10 mouse cellular contexts compared by ENCODE assay signal in genomic region chr2:165201761-165202751, GRCm38 (mm10). TPM values are rescaled to one million over a fixed set of nuclear protein-coding genes. Genes with fewer than 3 reads are reported as not detected.
DNase-seq lines count a peak whose midpoint lies in the region; ATAC-seq lines count a peak whose summit lies in the region.
"Had no signal": no experiment of that assay in that cellular context is flagged by ENCODE, and none has a peak within 500 bp of the region (broad histone marks: within the 10 kb centered on the region; RNA-seq: fewer than 3 reads in every experiment).

No protein-coding gene starts in this region.

- DNase-seq in heart, adult 9 months (ENCODE audit: low spot score in 2 of 2), result no peak
- DNase-seq in adrenal gland, postnatal 10 days, result peak; percentile 20
- peak; percentile 37 for DNase-seq in layer of hippocampus, adult 9-10 months (ENCODE audit: low spot score)
- peak; percentile 47 for DNase-seq in yolk sac, embryonic 10.5 days (ENCODE audit: low spot score)
- DNase-seq in adipocyte (ENCODE audit: low spot score), result no peak

- H3K27ac ChIP-seq in heart, embryonic 11.5 days (ENCODE audit: low read depth, low read length), result no peak overlapping the region
- H3K27ac ChIP-seq in forebrain, embryonic 15.5 days (replicated peaks), result peak overlapping the region; percentile 44
- H3K27ac ChIP-seq in midbrain, embryonic 12.5 days (replicated peaks), result peak overlapping the region; percentile 36; the same call in 1 of the 2 replicates

- ATAC-seq in heart, embryonic 11.5 days (replicated peaks; ENCODE audit: insufficient number of reproducible peaks, low FRiP score, low TSS enrichment), result no peak
- ATAC-seq in forebrain, embryonic 15.5 days (replicated peaks), result peak; percentile 62
- ATAC-seq in midbrain, embryonic 12.5 days (ENCODE audit: low FRiP score, low read depth), result peak; percentile 47; the same call in 1 of the 2 replicates

- H3K36me3 ChIP-seq in heart, embryonic 11.5 days (ENCODE audit: control insufficient read depth, insufficient read depth, low read length), result no peaks in the 10 kb centered on the region
- H3K36me3 ChIP-seq in forebrain, embryonic 15.5 days, result no peaks in the 10 kb centered on the region
- H3K36me3 ChIP-seq in midbrain, embryonic 12.5 days, result no peaks in the 10 kb centered on the region
- H3K36me3 ChIP-seq: G1E had no signal

- H3K9me3 ChIP-seq in heart, embryonic 11.5 days (replicated peaks; ENCODE audit: control insufficient read depth, low read length), result no peaks in the 10 kb centered on the region
- no peaks in the 10 kb centered on the region for H3K9me3 ChIP-seq in forebrain, embryonic 15.5 days
- no peaks in the 10 kb centered on the region for H3K9me3 ChIP-seq in midbrain, embryonic 12.5 days

- WGBS in heart, embryonic 11.5 days (ENCODE audit: insufficient replicate concordance), result 7% methylated on average over 28 of the region's 28 CpGs
- WGBS in forebrain, embryonic 15.5 days, result 3% methylated on average over 28 of the region's 28 CpGs
- 3% methylated on average over 28 of the region's 28 CpGs for WGBS in midbrain, embryonic 12.5 days

- no peak overlapping the region for H3K9ac ChIP-seq in heart, embryonic 11.5 days (ENCODE audit: low read depth, low read length)
- peak overlapping the region; percentile 34 for H3K9ac ChIP-seq in forebrain, embryonic 15.5 days (replicated peaks)
- peak overlapping the region; percentile 54; the same call in 1 of the 2 replicates for H3K9ac ChIP-seq in midbrain, embryonic 12.5 days (replicated peaks)

- peaks cover 5% of the 10 kb centered on the region; the same call in 1 of the 2 replicates for H3K4me1 ChIP-seq in heart, embryonic 11.5 days (ENCODE audit: control insufficient read depth, insufficient read depth, low read length)
- peaks cover 24% of the 10 kb centered on the region for H3K4me1 ChIP-seq in forebrain, embryonic 15.5 days
- peaks cover 43% of the 10 kb centered on the region for H3K4me1 ChIP-seq in midbrain, embryonic 12.5 days

- peaks cover 63% of the 10 kb centered on the region for H3K27me3 ChIP-seq in heart, embryonic 11.5 days (ENCODE audit: control insufficient read depth, insufficient read depth, low read length)
- H3K27me3 ChIP-seq in forebrain, embryonic 15.5 days, result no peaks in the 10 kb centered on the region
- peaks cover 68% of the 10 kb centered on the region for H3K27me3 ChIP-seq in midbrain, embryonic 12.5 days

- H3K4me2 ChIP-seq in heart, embryonic 11.5 days, result peak overlapping the region; percentile 68
- peak overlapping the region; percentile 57 for H3K4me2 ChIP-seq in forebrain, embryonic 15.5 days (replicated peaks)
- peak overlapping the region; percentile 54 for H3K4me2 ChIP-seq in midbrain, embryonic 12.5 days (replicated peaks)

- H3K4me3 ChIP-seq in heart, embryonic 11.5 days (ENCODE audit: low read depth, low read length), result peak overlapping the region; percentile 30
- H3K4me3 ChIP-seq in forebrain, embryonic 15.5 days, result peak overlapping the region; percentile 28
- H3K4me3 ChIP-seq in midbrain, embryonic 12.5 days, result peak overlapping the region; percentile 29

RNA-seq across cellular contexts. Expression of gene Cdh22, which starts 32.6 kb away (rescaled TPM):
- 0.06 and 0.16 TPM in 2 replicates for polyA plus RNA-seq in heart, embryonic 11.5 days (2014; fragmentation: Nextera tagmentation; extraction: Ambion mirVana)
- total RNA-seq in adrenal gland, postnatal 10 days (2021), result 1 to 10 TPM; 1.1 to 1.2 TPM
- 6.0 and 6.1 TPM in 2 replicates for polyA plus RNA-seq in forebrain, embryonic 15.5 days (2015; fragmentation: Nextera tagmentation; extraction: Ambion mirVana)
- polyA plus RNA-seq in midbrain, embryonic 12.5 days (2016; fragmentation: Nextera tagmentation; extraction: Ambion mirVana), result 14.8 and 18.8 TPM in 2 replicates
- polyA plus RNA-seq: G1E; gonadal fat pad, adult 2 months had no signal

Comparison
In these comparisons a context has a peak if more than half of its experiments do, and no peak if none do; other contexts are left out.
1. DNase-seq: peak in adrenal gland, postnatal 10 days (single experiment), layer of hippocampus, adult 9-10 months (single experiment) and yolk sac, embryonic 10.5 days (single experiment); none in heart, adult 9 months (0 of 2) and adipocyte (single experiment).
2. Peak in every context shown above with its lines, with median percentiles within 50 percentile points of each other: H3K4me2 ChIP-seq and H3K4me3 ChIP-seq.